Mouse (Mus musculus): ENCODE measurements around the gene Bcl10. TPM values are rescaled to one million over a fixed set of nuclear protein-coding genes. Genes with fewer than 3 reads are reported as not detected.
"Not testable (repeated sequence)": the region's sequence is repeated elsewhere in the genome, so short reads cannot be mapped to it uniquely, and the experiment has no call there.

Gene Bcl10
- polyA plus RNA-seq (2012; ENCODE audit: insufficient read depth, insufficient read length, missing spikeins): 85.5 and 92.5 TPM in 2 replicates

GRCm38 (mm10) chr3:145922019-145922854 is at the start of gene Bcl10:
Bcl10 (plus strand) TSS chr3:145922804.
- H3K4me3 ChIP-seq (ENCODE audit: insufficient read depth, low read length): peak within 1 kb of the TSS; percentile 49
- TF ChIP-seq POLR2A (IDR thresholded peaks at IDR 0.05; ENCODE audit: borderline replicate concordance, low read depth, low read length) (no peak), CTCF (IDR thresholded peaks at IDR 0.05; ENCODE audit: low read depth, low read length) (no peak)
- H3K27ac ChIP-seq (ENCODE audit: insufficient read depth, low read depth, low read length): peak within 1 kb of the TSS; percentile 82

DNA sequence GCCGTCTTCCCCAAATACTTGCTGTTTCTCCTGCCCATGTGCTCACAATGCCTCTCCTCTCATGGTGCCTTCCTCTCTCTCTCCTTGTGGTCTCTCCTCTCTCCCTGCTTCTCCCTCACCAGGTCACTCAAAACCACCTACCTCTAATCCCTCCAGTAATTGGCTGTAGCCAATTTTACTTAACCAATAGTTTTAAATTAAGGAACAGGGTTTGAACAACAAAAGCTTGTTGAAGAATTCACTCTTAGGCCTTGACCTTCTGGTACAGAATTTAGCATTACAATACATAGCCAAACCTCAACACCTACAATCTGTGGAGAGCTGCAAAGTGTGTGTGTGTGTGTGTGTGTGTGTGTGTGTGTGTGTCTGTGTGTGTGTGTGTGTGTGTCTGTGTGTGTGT is 49.3 kb upstream of the Bcl10 start:
- Histone ChIP-seq H3K27ac (ENCODE audit: insufficient read depth, low read depth, low read length) (no peak overlapping the region), H3K4me1 (ENCODE audit: control insufficient read depth, insufficient read depth, low read length) (peaks cover 6% of the 10 kb centered on the region; the same call in 1 of the 2 replicates), H3K4me3 (ENCODE audit: insufficient read depth, low read length) (no peak overlapping the region)
- TF ChIP-seq CTCF (IDR thresholded peaks at IDR 0.05; ENCODE audit: low read depth, low read length) (no peak), POLR2A (IDR thresholded peaks at IDR 0.05; ENCODE audit: borderline replicate concordance, low read depth, low read length) (no peak)

More at GRCm38 (mm10) chr3:145922019-145922854, at the start of gene Bcl10:
- peaks cover 14% of the 10 kb centered on the region for H3K4me1 ChIP-seq (ENCODE audit: control insufficient read depth, insufficient read depth, low read length)

- Histone ChIP-seq H3K4me3 (ENCODE audit: insufficient read depth, low read length) (no peak overlapping the region), H3K27ac (ENCODE audit: insufficient read depth, low read depth, low read length) (no peak overlapping the region), H3K4me1 (ENCODE audit: control insufficient read depth, insufficient read depth, low read length) (peaks cover 6% of the 10 kb centered on the region; the same call in 1 of the 2 replicates)
- TF ChIP-seq CTCF (IDR thresholded peaks at IDR 0.05; ENCODE audit: low read depth, low read length) (no peak), POLR2A (IDR thresholded peaks at IDR 0.05; ENCODE audit: borderline replicate concordance, low read depth, low read length) (no peak)
Measured at GRCm38 (mm10) chr3:145874126-145874525, 48.5 kb upstream of the Bcl10 start.

DNA sequence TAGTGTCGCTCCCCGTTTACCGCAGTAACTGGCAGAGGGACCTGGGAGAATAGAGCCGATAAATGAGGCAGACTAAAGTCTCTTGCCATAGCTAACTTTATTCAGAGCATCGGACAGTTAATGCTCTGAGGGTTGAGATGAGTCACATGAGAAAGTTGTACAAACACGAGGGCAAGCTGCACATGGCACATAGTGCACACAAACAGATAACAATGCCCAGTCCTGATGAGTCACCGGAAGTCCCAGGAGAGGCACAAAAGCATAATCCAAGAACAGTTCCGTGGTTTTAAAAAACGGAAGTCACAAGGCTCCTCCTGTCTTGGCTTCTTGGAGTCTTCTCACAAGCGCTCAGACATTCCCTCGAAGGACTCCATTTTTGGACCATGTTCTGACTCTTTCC is 46.5 kb upstream of the Bcl10 start:
- Histone ChIP-seq H3K27ac (ENCODE audit: insufficient read depth, low read depth, low read length) (no peak overlapping the region), H3K4me1 (ENCODE audit: control insufficient read depth, insufficient read depth, low read length) (peaks cover 6% of the 10 kb centered on the region; the same call in 1 of the 2 replicates), H3K4me3 (ENCODE audit: insufficient read depth, low read length) (no peak overlapping the region)
- TF ChIP-seq POLR2A (IDR thresholded peaks at IDR 0.05; ENCODE audit: borderline replicate concordance, low read depth, low read length) (no peak), CTCF (IDR thresholded peaks at IDR 0.05; ENCODE audit: low read depth, low read length) (no peak)

- not testable (repeated sequence) for H3K4me1 ChIP-seq (ENCODE audit: control insufficient read depth, insufficient read depth, low read length)
Measured at GRCm38 (mm10) chr3:145878867-145879266, 43.7 kb upstream of the Bcl10 start.

DNA sequence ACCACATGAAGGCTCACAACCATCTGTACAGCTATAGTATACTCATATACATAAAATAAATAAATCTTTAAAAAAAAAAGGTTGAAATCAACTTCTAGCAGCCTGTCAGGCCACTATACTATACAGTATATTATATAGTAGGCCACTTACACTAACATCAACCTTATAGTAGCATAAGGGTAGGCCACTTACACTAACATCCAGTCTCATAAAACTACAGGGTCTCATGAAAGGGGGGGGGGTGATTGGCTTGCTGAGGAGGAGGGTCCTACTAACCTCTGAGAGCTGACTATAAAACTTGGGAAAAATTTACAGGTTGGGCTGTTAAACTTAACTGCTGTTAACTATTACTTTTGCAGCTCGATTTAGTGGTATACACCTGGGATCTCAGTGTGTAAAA is 42.3 kb upstream of the Bcl10 start:
- TF ChIP-seq CTCF (IDR thresholded peaks at IDR 0.05; ENCODE audit: low read depth, low read length): no peak
- no peak for TF ChIP-seq POLR2A (IDR thresholded peaks at IDR 0.05; ENCODE audit: borderline replicate concordance, low read depth, low read length)
- Histone ChIP-seq H3K4me1 (ENCODE audit: control insufficient read depth, insufficient read depth, low read length) (peaks cover 3% of the 10 kb centered on the region; the same call in 1 of the 2 replicates), H3K4me3 (ENCODE audit: insufficient read depth, low read length) (no peak overlapping the region), H3K27ac (ENCODE audit: insufficient read depth, low read depth, low read length) (no peak overlapping the region)

More at GRCm38 (mm10) chr3:145878867-145879266, 43.7 kb upstream of the Bcl10 start:
- H3K4me3 ChIP-seq (ENCODE audit: insufficient read depth, low read length); H3K27ac ChIP-seq (ENCODE audit: insufficient read depth, low read depth, low read length): not testable (repeated sequence)

- no peak overlapping the region for H3K27ac ChIP-seq (ENCODE audit: insufficient read depth, low read depth, low read length)
- TF ChIP-seq CTCF (IDR thresholded peaks at IDR 0.05; ENCODE audit: low read depth, low read length) (no peak), POLR2A (IDR thresholded peaks at IDR 0.05; ENCODE audit: borderline replicate concordance, low read depth, low read length) (no peak)
- no peaks in the 10 kb centered on the region for H3K4me1 ChIP-seq (ENCODE audit: control insufficient read depth, insufficient read depth, low read length)
- H3K4me3 ChIP-seq (ENCODE audit: insufficient read depth, low read length): no peak overlapping the region
Measured at GRCm38 (mm10) chr3:145882076-145882874, 40.3 kb upstream of the Bcl10 start.

DNA sequence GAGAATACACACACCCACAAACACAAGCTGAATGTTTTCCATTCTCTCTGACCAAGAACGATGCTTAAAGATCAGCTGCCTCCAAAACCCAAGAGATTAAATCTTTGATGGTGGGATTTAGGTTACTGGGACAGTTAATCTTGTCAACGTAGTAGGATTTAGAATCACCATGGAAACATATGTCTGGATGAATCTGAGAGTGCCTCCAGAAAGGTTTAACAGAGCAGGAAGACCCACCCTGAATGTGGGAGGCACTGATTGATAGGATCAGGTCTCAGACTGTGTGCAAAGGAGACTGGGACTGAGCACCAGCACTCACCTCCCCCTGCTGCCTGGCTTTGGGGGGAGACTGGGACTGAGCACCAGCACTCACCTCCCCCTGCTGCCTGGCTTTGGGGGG is 39.4 kb upstream of the Bcl10 start:
- Histone ChIP-seq H3K4me3 (ENCODE audit: insufficient read depth, low read length) (no peak overlapping the region), H3K27ac (ENCODE audit: insufficient read depth, low read depth, low read length) (no peak overlapping the region), H3K4me1 (ENCODE audit: control insufficient read depth, insufficient read depth, low read length) (no peaks in the 10 kb centered on the region)
- no peak for TF ChIP-seq CTCF (IDR thresholded peaks at IDR 0.05; ENCODE audit: low read depth, low read length)
- TF ChIP-seq POLR2A (IDR thresholded peaks at IDR 0.05; ENCODE audit: borderline replicate concordance, low read depth, low read length): no peak

DNA sequence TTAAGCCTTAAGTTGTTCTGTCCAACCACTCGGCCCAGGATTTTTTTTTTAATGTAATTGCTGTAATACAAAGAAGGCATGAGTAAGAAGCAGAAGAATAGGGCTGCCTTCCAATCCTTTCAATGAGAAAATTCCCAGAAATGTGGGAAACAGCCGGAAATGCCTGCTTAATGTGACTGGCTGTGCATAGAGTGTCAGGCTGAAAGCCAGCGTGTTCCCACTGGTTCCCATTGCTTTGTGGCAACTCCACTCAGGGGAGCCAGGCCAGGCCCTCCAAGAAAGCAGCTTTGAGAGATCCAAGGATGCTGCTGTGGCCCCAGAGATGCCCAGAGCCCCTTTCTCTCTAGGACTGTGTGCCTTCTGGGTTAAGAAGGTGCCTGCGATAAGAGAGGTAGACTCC is 37.2 kb upstream of the Bcl10 start:
- Histone ChIP-seq H3K27ac (ENCODE audit: insufficient read depth, low read depth, low read length) (no peak overlapping the region), H3K4me1 (ENCODE audit: control insufficient read depth, insufficient read depth, low read length) (no peaks in the 10 kb centered on the region), H3K4me3 (ENCODE audit: insufficient read depth, low read length) (no peak overlapping the region)
- TF ChIP-seq POLR2A (IDR thresholded peaks at IDR 0.05; ENCODE audit: borderline replicate concordance, low read depth, low read length) (no peak), CTCF (IDR thresholded peaks at IDR 0.05; ENCODE audit: low read depth, low read length) (no peak)

Data from bone marrow macrophage, adult 2 months (primary cell).